Mouse (Mus musculus) 3134 (cell line): Measurements from ENCODE around the gene Cyp2d26.
"Not testable (repeated sequence)": the region's sequence is repeated elsewhere in the genome, so short reads cannot be mapped to it uniquely, and the experiment has no call there.

Experiments
- DNase-seq: peaks from one replicate; pipeline ENCODE4 v3.0.0-alpha.2; 2011; ENCODE audit warnings: low spot score; ENCODE audit not compliant: insufficient read length; ENCODE audit errors: extremely low read depth

The Cyp2d26 gene

DNA sequence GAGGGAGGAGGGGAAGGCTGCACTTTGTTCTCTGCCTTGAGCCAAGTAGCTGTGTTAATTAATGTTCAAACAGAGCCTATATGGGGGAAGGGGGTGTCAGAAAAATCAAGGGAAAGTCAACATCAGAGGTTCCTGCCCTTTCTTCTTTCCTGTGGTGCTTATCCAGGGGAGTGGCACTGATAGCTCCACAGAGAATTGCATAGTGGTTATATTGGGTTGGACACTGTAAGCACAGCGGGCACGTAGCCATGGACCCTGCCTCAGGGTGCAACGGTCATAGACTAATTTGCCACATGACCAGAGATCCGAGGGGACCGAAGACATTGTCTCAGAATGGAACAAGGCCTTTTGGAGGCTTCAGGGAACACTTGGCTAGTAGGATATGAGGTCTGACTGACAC is at the start of gene Cyp2d26:
Cyp2d26 (minus strand) TSS at position 18 of the 400 bp plus-strand sequence.
- no peak for DNase-seq

DNA sequence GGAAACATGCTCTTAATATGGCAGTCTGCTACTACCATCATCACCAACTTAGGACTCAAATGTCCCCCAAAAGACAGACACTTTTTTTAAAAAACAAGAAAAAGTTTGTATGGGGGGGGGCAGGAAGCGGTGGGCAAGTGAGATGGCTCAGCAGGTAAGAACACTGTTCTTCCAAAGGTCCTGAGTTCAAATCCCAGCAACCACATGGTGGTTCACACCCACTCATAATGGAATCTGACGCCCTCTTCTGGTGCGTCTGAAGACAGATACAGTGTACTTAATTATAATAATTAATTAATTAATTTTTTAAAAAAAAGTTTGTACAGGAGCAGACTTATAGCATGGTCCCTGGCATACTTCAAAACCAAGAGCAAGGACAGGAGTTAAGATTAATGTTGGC is 45.1 kb upstream of the Cyp2d26 start:
- no peak for DNase-seq

DNA sequence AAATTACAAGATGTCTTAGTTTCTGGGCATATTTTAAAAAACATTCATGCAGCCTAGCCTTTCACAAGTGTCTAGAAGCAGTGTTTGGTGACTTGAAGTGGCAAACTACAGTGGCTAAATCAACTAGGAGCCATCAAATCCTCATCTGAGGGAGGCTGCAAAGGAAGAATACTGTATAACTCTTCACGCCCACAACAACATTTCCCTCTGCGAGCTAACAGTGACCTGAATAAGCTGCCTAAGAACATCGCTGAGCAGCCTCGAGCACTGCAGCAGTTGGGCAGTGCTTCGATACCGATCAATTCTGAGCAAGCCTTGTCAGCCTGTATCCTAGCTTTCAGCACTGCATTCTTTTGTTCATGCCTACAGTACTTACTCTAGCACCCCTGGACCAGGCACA is 35.8 kb upstream of the Cyp2d26 start:
- DNase-seq: no peak

DNA sequence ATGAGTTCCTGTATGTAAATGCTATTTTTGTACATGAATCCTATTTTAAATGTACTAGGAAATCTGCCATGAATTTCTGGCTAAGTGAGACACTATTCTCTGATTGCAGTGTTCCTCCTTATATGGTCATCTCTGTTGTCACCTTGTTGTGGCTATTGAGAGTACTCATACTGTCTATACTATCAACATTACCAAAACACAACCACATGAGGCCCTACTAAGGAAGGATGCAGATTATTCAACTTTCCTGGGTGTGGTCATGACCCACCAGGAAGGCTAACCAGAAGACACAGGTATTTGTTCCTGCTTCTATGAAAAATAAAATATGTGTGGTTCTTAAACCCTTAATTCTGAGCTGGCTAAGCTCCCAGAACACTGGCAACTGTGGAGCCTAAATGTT is 31.8 kb upstream of the Cyp2d26 start:
- DNase-seq: no peak

DNA sequence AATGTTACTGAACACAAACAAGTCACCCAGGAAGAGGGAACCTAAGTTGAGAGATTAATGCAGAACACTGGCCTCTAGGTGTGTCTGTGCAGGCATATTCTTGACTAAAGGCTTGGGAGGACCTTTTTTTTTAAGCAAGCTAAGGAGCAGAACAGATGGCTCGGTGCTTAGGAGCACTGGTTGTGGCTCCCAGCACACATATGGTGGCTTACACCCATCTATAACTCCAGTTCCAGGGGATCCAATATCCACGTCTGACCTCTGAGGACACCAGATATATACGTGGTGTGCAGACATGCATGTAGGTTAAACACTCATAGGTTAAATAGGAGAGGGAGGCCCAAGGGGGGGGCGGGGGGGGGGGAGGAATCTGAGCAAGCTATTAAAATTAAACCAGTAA is 28.3 kb upstream of the Cyp2d26 start:
- DNase-seq: no peak

DNA sequence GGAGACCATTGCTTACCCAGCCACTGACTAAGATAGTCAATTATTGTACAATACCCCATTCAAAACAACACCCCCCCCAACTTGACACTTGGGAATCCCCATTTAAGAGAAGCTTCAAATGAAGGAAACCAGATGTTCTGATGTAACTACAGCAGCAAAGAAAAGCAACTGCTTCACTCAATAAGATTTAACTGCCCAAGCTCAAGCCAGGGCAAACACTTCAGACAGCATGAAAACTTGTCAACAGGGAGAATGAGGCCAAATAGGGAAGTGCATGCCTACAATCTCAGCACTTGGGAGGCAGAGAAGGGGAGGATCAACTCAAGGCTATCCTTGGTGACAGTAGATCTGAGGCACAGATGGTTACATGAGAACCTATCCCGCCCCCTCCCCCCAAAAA is 27.6 kb upstream of the Cyp2d26 start:
- DNase-seq: no peak

DNA sequence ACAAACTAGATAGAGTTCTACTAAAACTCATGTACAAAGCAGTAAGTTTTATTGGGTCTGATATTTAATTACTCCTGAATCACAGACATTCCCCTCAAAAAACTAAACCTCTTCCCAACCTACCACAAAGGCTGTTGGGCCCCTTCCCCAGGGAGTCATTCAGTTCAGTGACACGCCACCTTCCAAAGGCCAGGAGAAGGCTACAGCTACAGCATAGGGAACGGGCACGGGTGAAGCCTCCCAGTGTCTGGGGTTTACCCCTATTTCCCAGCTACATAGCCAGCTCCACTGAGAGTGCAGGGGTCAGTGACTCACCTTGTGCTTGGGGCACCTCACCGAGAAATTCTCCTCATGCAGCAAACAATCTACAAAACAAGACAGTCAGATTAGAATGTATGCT is 21.2 kb upstream of the Cyp2d26 start:
- DNase-seq: no peak

DNA sequence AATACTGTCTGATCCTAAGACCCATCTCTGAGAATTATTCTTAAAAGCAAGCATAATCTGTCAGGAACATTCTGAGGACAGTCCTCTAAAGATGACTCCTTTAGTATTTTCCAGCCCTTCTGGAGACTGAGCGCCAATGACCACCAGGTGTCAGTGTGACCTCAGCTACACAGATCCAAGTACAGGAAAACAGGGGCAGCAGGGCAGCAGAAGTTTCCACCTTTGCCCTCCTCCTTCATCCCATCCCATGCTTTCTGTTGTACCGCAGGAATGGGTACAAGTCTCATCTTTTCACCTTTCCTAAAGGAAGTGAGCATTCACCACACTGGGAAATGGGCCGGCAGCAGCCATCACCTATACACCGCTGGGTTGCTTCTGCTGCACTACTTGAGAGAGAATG is 20.7 kb upstream of the Cyp2d26 start:
- peak; percentile 18 for DNase-seq

DNA sequence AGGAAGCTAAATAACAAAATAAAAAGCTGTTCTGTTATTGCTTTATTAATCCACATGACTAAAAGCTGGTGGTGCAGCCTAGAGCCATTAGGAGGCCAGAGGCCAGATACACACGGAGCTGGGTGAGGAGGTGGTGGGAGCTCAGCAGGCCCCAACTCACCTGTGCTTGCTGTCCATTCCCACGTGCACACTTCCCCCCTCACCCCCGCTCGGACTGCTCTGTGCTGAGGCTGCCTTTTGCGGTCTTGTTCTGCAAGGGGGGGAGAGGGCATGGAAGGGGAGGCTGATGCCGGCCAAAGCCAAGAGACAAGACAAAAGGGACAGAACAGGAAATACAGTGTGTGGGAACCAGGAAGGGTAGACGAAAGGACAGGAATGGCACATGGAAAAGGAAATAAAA is 20.2 kb upstream of the Cyp2d26 start:
- DNase-seq: no peak

DNA sequence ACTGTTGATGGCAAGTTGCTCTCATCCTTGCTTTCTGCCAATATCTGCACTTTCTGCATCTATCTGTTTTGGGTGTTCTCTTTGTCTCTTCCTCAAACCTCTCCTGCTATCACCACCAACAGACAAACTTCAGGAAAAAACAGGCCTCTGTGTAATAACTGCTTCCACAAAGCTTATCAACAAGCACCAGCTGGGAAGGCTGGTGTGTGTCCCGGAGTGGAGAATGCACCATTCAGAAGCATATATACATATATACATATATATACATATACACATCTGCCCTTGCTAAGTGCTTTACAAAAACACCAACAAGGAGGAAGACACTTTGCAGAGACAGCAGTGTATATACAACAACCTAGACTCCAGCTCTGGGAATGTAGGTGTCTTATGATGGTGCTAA is 16.5 kb upstream of the Cyp2d26 start:
- no peak for DNase-seq

DNA sequence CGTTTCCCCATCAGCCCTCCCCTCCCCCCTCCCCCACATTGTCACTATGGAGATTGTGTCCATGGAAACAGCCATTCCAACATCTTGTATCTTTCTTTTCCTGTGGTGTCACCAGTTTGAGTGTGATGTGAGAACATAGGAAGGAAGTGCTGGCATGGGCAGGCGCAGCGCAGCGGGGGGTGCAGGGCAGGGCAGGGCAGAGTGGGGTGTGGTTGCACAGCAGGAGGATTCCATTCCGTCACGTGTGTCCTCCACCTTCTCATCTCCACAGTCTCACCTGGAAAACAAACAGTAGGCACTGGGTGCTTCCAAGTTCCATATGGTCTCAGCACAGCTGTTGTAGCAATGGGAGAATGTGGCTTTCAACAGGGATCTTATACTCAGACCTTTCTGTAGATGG is 15.4 kb upstream of the Cyp2d26 start:
- no peak for DNase-seq

DNA sequence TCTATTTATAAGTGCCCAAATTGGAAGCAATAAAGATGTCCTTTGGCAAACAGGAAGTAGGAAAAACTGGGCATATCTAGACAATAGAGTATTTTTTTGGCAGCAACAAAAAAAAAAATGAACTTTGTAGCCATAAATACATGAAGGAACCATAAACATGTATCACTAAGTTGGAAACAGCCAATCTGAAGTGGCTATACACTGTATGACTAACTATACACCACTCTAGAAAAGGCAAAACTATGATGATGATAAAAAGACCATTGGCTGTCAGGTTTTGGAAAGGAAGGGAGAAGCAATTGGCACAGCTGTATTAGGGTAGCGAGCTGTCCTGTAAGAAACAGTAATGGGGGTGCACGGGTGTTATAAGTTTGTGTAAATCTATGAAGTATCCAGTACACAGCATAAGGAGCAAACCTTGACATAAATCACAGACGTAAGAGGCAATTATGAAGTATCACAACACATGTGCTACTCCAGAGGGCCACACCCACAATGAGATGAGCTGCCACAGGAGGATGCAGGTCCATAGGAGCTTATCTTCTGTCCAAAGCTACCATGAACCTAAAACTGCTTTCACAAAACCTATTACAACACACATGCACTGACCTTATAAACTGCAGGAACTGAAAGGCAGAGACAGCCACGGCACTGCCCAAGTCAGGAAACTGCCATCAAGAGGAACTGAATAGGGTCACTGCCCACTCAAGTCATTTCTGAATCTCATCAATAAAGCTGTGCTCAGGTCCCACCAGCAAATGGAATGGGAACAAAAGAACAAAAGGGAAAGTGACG is 13.1 kb upstream of the Cyp2d26 start:
- DNase-seq: no peak

DNA sequence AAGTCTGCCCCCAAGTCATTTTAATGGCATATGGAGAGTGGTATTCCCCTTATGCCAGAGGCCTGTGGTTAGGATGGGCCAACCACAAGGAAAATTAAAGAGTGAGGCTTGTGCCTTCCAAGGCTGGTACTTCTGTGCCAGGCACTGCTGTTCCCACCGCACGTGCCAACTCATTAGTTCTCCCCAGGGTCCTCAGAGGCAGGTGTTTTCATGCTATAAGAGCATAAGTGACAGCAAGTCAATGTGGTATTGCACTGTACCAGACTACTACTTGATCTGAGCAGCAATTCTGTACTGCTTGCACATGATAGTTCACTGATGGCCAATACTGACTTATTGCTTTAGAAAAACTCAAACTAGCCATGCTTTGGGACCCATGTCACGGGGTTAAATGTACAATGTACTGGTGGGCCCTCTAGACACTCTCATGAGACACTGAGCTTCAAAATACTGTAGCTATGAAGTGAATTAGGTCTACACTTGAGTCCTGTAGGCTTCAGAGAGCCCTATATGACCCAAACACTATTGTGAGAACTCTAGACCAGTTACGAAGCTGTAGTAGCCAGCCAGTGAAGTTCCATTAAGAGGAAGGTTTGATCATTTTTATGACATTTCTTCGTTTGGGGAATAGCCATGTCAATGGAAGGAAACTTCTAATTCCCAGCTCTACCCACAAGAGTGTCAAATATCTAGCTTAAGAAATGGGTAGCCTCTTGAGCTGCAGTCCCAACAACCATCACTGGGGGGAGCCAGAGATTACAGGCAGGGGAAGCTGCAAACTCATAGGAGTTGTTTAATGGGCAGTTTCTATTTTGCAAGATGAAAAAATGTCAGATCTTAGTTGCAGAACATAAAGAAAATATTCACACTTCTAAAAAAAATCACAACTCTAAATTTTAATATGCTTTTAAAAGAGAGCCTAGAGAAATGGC is 10.9 kb upstream of the Cyp2d26 start:
- peak; percentile 32 for DNase-seq

DNA sequence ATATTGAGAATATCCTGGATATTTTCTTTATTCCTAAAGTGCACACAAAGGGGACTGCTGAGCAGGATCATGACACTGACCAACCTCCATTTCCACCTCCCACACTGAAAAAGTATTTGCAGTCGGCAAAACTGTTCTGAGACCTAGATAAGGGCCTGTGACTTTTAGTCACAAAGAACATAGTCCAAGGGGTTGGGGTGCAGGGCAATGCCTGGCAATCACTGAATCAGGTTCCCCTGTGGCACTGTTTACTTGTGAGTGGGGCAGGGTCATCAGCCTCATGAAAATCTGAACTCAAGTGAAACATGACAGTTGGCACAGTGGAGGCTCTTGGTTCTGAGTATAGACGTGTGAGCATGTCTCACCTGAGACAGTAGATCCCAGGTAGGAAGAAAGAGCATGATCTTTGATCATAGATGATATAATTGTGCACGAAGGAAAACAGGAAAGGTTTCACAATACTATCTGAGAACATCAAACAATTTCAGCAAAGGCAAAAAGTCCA is 1.9 kb upstream of the Cyp2d26 start:
- DNase-seq: no peak

DNA sequence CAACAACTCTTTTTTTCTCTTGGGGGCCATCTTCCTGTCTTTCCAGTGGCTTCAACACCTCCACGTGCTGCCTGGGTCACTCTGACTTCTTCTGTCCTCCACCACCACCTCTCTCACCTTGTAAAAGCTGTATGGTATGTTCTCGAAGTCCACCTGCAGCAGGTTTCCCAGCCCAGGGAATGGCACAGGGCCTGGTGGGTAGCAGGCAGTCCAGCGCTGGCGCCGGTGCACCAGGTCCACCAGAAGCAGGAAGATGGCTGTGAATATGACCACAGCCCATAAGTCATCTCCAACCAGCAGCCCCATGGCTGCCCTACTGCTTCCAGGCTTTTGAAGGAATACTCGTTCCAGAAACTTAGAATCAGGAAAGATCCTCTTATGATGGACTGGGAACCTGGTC is 226 bp downstream of the Cyp2d26 start:
- DNase-seq: no peak

DNA sequence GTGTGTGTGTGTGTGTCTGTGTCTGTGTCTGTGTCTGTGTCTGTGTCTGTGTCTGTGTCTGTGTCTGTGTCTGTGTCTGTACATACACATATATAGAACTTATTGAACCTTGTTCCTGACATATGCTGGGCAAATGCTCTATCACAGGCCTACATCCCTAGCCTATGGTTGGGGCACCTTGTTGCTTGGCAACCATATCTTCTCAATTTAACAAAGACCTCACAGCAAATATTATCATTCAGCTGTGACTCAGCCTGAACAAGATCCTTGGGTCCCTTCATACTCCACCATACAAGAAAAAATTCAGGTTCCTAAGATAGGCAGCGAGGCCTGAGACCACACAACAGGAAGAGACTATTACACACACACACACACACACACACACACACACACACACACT is 640 bp downstream of the Cyp2d26 start:
- DNase-seq: no peak

DNA sequence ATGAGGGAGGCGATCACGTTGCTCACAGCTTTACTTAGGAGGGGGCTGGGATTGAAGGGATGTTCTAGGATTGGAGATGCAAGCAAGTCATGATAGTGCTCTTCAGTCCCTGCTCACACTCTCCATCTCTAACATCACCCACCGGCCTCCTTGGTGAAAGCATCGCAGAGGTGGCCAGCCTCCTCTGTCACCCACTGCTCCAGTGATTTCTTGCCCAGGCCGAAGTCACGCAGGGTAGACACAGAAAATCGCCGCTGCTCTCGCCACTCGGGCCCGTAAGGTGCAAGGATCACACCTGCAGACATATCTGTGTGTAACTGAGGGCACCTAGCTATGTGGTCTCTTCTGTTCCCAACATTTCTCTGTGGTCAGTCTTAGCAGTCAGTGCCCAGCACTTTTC is 1.5 kb downstream of the Cyp2d26 start:
- DNase-seq: no peak

DNA sequence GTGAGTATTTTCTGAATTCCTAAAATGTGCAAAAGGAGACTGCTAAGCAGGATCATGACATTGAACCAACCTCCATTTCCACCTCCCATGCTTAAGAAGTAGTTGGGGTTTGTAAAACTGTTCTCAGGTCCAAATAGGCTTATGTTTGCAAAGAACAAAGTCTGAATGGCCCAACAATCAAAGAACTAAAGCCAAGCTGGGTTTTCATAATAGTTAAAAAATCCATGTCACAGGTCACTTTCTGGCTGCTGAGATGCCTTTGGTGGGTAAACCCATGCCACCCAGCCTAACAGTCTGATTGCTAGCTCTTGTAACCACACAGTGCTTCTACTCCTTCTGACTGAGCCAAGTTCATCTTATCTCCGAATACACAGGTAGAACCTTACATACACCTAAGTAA is 9.5 kb downstream of the Cyp2d26 start:
- no peak for DNase-seq

DNA sequence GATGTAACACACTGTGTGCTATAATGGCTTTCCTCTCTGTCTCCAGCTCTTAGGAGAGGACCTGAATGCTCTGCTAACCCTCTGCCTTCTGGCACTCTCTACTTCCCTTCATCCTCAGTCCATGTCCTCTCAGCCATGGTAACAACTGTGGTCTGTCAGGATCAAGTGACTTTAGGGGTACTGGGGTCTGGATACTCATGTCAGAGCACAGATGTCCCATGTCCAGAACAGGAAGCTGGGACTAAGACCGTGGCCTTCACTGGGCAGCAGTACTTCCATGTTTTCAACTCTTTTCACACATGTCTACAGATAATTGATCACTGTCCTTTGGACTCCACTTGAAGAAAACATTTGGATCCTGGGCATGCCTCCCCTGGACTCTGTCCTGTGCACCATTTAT is 10.3 kb downstream of the Cyp2d26 start:
- no peak for DNase-seq

DNA sequence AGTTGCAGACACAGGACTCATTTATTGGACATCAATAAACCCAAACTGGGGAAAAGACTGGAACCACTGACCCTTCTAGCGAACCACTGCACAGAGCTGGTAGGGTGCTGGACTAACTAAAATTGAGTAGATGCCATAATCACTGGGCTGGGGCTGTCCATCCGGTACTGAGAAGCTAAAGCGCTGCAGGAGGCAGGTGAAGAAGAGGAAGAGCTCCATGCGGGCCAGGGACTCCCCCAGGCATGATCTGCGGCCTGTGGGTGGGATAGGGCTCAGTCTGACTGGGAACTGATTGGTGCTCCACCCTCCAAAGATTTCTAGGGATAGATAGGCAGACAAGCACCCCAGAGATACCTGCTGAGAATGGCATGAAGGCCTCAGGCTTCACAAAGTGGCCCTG is 16.2 kb downstream of the Cyp2d26 start:
- DNase-seq: not testable (repeated sequence)

DNA sequence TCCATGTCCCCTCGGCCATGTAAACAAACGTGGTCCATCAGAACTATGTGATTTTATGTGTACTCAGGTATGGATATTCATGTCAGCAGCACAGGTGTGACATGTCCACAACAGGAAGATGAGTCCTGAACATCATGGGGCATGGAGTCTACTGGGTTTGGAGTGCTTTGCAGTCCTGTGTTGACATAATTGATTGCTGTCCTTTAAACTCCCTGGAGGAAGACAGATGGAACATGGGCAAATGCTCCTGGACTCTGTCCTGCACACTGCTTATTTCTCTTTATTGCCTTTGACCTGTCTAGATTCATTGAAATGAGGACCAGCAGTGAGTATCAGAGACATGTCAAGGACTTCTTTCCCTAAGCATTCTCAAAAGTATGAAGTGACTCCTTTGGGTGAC is 28.2 kb downstream of the Cyp2d26 start:
- DNase-seq: no peak

DNA sequence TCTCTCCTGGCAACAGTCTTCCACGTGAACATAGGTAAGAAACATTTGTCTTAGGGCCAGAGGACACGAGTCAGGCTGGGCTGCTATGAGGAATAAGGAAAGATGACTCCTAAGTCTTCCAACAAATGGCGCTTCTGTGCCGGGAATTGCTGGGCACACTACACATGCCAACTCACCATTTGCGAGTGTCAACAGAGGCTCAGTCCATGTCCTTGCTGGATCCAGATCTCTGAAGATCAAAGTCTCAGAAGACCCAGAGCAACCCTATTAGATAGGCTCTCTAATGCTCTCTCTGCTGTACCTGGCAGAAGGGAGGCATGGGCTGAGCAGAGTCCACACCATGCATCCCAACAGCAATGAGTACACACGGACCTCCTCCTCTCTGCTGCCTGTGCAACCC is 29.2 kb downstream of the Cyp2d26 start:
- DNase-seq: no peak
